Mouse (Mus musculus) cortical plate, adult 2 months (tissue): ENCODE measurements at regions not wholly inside any gene's neighbourhood (a gene's known extent, or its start where the extent isn't known, plus 50 kb on each side); places are given as distances from the start of the nearest gene placed in this dataset.

Experiments used
- CTCF ChIP-seq: fragments of 200-500 bp; IDR thresholded peaks from 2 replicates; pipeline ENCODE4 v1.5.1; 2011; ENCODE audit warnings: mild to moderate bottlenecking, control low read depth, low read length; ENCODE audit not compliant: insufficient read depth; ENCODE audit errors: extremely low read depth
- POLR2A ChIP-seq: fragments of 200-500 bp; IDR thresholded peaks from 2 replicates; pipeline ENCODE4 v1.6.1; 2011; ENCODE audit warnings: mild to moderate bottlenecking, low read length, control low read depth; ENCODE audit not compliant: insufficient read depth; ENCODE audit errors: extremely low read depth

- TF ChIP-seq POLR2A (no peak), CTCF (no peak)
Measured at GRCm38 (mm10) chr6:49579691-49580090, 184.3 kb downstream of the Stk31 start.
